Mouse (Mus musculus) NIH3T3 (cell line): ENCODE results near the gene 1700011L22Rik.
A peak's percentile ranks its signal among the peaks of the same experiment; 100 is the strongest.

Experiments used
- DNase-seq: peaks from one replicate; pipeline ENCODE4 v3.0.0-alpha.2; 2012; ENCODE audit warnings: low read depth

The 1700011L22Rik gene

DNA sequence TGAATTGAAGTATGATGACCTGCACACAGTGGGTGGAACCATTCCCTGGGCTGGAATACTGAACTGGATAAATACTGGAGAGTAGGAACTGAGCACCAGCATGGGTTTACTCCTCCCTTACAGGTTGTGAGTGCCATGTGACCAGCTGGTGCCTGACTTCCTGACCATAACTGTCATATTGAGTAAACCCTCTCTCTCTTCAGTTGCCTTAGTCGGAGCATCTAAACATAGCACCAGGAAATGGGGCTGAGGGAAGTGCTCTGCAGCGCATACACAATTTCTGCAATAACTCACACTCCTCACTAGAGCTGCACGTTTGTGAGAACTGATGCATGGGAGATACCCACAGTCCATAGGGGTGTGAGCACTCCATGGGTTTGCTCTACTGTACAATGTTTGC is 9.1 kb downstream of the 1700011L22Rik start:
- no peak for DNase-seq

DNA sequence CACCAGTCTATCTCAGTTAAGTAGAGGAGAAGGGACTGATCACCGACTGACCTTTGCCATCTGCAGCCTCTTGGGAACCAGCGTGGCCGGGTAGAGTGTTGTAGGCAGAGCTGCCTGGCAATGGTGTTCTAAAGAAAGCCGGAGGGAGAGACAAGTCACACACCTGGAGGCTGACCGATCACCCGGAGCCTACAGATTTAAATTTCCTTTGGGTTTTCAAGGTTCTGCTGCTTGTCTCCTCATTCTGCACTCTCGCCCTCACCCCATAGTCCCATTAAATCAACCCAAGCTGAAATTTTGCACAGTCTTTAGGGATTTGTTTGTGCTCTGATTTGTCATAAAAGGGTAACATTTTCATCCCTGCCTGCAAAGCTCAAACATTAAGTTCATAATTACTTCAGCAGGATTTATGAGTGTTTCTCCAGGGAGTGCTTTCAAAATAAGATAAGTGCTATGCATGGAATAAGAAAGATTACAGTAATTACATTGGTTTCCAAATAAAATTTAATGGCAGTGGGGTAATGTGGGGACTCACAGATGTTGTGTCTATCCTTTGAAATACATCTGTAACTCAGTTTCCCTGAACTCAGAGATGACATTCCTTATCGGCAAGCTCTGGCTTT is 19.0 kb downstream of the 1700011L22Rik start:
- DNase-seq = no peak

DNA sequence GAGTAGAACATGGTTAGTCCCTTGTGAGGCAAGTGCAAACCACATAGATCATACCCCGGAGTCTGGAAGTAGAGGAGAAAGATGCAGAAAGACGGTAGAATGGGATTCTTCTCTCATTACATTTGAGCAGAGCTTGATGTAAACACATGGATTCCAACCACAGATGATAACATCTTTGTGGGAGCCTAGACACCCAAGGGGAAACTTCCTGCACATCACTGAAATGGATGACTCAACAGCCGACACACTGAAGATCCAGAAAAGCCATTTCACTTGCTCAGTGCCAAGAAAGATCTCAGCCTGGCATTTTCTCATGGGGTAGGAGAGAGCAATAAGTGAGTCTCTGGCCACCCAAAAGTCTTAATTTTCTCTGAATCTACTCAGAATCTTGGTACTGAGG is 20.5 kb downstream of the 1700011L22Rik start:
- DNase-seq = peak; percentile 76

- DNase-seq = no peak
Observed at GRCm38 (mm10) chr8:79227194-79227593, 21.2 kb downstream of the 1700011L22Rik start.

GRCm38 (mm10) chr8:79226046-79226445 is 22.3 kb downstream of the 1700011L22Rik start:
- no peak for DNase-seq

DNA sequence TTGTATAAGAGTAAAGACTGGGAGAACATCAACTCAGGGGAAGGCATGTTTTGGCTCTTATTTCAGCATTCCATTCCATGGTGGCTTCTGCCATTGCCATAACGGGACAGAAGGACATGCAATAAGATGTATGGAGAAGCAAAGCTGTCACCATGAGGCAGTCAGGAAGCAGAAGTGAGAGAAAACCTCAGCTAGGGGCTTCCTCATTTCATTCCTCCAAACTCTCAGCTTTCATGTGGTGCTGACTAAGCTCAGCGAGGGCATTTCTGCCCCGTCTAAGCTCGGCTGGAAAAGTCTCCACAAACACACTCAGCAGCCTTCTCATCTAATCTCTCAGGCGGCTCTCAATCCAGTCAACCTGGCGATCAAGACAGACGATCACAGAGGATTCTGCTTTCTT is 22.8 kb downstream of the 1700011L22Rik start:
- no peak for DNase-seq

DNA sequence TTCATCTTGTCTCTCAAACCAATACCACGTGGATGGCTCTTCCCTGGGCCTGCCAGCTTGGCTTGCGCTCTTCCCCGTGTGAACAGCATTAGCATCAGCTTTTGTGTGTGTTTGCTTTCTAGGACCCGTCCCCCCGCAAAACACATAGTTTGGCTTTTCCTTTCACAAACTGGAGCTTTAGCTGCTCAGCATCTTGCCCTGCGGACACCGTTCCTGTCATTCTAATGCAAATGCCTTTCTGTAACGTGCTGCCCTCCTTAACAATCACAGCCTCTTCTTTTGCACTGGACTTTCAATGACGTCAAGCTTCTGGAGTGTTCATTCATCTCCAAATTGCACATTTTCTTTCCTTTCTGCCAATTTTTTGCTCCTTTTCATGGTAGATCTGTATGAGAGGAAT is 24.0 kb downstream of the 1700011L22Rik start:
- no peak for DNase-seq

DNA sequence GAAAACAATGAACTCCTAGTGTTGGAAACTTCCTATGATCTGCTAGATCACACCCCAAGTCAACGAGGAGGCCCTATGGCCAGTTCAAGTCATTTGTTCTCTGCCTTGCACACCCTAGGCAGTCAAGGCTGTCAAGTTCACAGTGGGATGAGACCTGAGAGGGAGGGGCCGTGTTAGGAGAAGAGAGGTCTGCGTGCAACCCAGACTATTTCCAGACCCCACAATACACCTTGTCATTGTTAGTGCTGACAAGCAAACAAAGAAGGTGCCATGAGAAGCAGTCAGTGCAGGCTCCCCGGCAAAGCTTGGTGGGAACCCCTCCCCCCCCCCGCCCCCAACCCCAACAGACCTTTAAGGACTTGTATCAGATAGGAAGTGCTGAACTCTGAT is 25.6 kb downstream of the 1700011L22Rik start:
- no peak for DNase-seq

DNA sequence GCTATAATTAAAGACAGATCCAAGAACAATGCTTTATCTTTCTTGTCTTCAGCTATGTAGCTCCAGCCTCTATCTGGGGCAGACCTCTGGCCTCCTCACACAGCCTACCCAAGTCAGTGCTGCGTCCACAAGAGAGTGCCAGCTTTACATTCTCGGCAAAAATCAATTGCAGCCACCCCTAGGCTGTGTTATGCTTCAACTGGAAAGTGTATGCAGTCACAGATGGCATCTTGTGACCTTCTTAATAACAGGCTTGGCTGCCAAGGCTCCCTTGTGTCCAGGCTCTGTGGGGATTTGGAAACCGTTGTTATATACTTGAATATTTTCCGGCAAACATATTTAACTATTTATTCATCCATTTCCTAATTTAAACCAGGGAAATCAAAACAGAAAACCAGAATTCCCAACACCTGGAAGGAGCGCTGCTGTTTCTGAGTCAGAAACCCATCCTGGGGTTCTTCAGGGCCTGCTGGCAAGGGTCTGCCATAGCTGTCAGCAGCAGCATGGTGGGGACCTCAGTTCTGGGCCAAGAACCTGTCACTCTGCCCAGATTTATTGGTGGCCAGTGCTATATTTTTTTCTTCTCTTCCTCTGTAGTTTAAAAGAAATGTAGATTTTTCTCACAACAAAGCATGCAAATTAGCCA is 26.1 kb downstream of the 1700011L22Rik start:
- peak; percentile 89 for DNase-seq

- peak; percentile 26 for DNase-seq
Observed at GRCm38 (mm10) chr8:79211630-79212029, 36.7 kb downstream of the 1700011L22Rik start.

GRCm38 (mm10) chr8:79209641-79210358 is 38.6 kb downstream of the 1700011L22Rik start:
- peak; percentile 87 for DNase-seq

DNA sequence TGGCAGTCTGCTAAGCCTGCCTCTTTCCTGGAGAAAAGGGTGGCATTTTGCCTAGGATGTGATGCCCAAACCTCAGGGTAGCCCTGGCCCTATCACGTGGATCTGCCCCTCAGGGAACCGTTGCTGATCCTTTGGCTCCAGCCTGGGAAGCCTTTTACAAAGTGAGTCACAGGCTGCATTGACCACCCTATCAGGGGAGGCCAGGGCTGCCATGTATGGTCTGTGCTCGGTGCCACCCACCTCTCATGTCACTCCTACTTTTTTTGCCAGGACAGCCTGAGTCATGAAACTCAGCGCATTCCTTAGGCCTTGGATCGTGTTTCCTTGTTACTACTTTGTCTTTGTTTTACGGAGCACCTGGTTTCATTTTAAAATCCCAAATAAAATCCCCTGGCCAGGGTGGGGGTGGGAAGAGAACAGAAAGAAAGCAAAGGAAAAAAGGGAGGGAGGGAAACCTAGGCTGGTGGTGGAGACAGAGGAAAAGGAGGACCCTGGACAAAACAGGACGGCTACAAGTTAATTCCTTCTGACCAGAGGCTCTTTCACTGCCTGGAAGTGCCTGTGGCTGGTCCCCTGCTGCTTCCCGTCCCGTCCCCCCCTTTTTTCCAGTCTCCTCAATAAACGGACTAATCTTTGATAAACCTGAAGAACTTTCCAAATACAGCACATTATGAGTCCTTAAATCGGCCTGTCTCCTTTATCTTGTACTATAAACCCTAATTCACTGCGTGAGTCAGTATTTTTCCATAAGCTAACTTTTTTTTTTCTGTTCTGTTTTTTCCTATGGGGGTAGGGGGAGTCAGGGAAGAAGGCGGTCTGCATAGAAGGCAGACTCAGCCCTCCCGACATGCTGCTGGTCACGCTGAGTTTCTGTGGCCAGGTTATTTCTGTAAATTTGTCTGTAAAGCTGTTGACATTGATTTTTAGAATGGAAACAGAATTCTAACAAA is 39.4 kb downstream of the 1700011L22Rik start:
- peak; percentile 95 for DNase-seq

- DNase-seq = peak; percentile 62
Observed at GRCm38 (mm10) chr8:79208181-79208580, 40.2 kb downstream of the 1700011L22Rik start.

DNA sequence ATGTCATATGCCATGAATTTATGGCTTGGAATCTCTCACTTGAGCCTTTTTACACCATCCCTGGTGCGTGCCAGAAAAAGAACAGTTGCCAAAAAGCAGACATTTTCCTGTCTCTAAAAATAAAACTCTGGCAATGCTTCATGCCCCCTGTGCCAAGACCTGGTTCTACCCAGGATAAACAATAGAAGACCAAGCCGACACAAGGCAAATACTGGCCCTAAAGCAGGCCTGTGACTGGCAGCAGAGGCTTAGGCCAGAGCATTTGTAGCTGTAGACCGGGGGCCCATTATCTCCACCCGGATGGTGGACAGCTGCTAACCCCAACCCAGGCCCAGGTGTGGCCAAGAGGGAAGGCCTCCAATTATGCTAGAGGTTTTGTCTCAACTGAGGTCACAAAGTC is 41.5 kb downstream of the 1700011L22Rik start:
- peak; percentile 89 for DNase-seq

DNA sequence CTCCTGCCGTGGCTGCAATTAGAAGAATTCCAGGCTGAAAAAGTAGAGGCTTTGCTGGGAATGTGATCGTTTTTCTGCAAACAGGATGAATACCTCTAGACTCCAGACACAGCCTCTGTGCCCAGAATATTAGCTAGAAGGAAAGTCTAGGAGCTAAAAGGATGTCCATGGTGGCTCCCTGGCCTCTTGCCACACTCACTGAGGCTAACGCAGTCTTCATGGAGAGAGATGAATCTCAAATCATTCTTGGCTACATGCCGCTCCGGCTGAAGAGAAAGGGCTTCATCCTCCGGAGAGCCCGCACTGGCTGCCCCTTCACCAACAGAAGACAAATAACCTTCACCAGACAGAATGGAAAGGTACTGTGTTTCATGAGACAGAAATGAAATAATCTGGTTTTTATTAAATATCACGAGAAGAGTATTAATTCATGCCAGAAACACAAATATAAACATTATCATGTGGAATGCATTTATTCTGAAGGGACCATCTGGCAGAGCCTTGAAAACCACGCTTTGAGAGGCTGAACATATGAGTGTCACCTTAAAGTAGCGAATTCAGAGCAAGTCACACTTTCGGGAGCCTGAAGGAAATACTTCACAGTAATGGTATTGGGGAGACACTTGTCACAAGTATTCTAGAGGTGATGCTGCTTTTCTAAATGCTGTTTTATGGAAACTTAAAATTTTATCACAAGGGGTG is 46.8 kb downstream of the 1700011L22Rik start:
- DNase-seq = peak; percentile 74

DNA sequence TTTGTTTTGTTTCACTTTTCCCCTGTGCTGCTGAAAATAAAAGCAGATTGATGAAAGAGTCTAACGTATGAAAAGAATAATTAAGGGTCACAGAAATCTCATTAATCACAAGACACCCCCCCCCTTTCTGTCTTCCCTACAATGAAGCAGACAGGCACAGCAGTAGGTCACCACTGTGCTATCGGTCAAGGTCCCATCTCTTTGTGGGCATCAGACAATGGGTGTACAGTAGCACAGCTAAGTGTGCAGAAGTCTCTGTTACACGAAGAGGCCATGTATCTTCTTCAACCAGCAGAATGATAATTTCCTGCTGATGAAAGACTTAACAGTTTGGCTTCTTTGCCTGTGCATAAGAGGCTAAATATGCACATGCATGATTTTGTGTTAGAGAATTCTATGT is 49.7 kb downstream of the 1700011L22Rik start:
- no peak for DNase-seq

DNA sequence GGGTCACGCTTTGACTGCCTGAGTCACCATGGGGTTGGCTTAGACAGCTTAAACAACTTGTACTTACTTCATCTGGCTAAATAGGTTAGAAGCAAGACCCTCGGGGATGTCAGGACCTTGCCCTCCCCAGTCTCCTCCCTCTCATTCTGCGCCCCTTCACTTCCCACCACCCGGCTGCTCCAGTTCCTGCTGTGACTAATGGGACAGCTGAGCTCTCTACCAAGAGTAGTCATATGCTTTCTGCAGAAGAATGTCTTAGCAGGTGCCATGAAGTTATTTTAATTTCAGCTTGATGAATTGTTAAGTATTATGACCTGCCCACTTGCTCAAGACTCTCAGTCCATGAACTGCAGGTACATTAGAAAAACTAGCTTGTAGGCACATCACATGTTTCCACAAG is 51.9 kb downstream of the 1700011L22Rik start:
- no peak for DNase-seq

- no peak for DNase-seq
Observed at GRCm38 (mm10) chr8:79190071-79190470, 58.3 kb downstream of the 1700011L22Rik start.

DNA sequence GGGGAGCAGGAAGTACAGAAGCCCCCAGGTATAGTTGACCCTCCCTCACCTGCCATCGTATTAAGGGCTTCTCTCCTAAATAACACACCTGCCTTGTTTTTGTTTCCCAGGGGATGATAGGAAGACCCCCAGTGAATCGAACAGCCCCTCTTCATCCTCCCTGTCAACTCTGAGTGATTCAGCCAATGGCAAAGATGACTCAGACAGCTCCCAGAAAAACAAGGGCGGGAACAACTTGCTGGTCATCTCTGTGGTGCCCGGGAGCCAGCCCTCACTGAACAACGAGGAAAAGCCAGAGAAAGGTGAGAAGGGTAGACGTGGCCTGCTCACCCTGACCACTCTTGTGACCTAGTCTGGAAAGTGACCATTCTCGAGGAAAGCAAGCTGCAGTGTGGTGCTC is 62.9 kb downstream of the 1700011L22Rik start:
- peak; percentile 45 for DNase-seq

GRCm38 (mm10) chr8:79179678-79180077 is 68.7 kb downstream of the 1700011L22Rik start:
- no peak for DNase-seq

DNA sequence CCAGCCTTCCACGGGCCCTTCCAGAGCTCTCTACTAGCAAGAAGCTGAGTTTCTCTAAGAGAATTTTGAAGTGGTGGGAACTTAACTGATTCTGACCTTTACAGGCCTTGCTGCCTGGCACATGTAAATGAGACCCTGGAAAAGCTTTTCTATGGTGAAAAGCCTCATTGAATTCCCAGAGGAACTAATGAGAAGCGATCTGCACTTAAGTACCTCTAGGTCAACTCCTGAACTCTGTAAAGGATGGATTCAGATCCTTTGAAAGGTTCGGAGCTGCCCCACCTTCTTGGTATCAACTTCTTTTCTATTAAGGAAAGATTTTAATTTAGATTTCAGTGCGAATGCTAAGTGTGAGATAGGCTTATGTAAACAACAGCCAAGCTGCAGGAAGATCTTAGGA is 72.4 kb downstream of the 1700011L22Rik start:
- DNase-seq = no peak

- no peak for DNase-seq
Observed at GRCm38 (mm10) chr8:79173606-79174005, 74.8 kb downstream of the 1700011L22Rik start.
